ENCODE assay signal across 5 mouse cellular contexts in the genomic region with DNA sequence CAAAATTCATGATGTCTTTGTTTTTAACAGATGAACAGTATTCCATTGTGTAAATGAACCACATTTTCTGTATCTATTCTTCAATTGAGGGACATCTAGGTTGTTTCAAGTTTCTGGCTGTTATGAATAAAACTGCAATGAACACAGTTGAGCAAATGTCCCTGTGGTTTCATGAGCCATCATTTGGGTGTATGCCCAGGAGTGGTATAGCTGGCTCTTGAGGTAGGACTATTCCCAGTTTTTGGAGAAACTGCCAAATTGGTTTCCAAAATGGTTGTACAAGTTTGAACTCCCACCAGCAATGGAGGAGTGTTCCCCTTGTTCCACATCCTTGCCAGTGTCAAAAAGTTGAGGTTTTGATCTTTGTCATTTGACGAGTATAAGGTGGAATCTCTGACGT.
"Had no signal": no experiment of that assay in that cellular context is flagged by ENCODE, and none has a peak within 500 bp of the region (broad histone marks: within the 10 kb centered on the region; RNA-seq: fewer than 3 reads in every experiment).

No protein-coding gene starts in this region.

- DNase-seq: kidney, adult 2 months; kidney, postnatal 25 days; lung, adult 2 months; lung, postnatal 36 days; thymus, postnatal 36 days had no signal
